Mouse (Mus musculus) MEL (cell line): ENCODE measurements around the gene Rex1bd.

Experiments
- BHLHE40 ChIP-seq: IDR thresholded peaks from 2 replicates; pipeline ENCODE4 v1.6.1; 2012; ENCODE audit warnings: low read depth, mild to moderate bottlenecking, inconsistent platforms, low read length, improper control_type of control experiment, borderline replicate concordance
- CHD2 ChIP-seq: IDR thresholded peaks from 2 replicates; pipeline ENCODE4 v1.6.1; 2011; ENCODE audit warnings: low read length, improper control_type of control experiment
- CTCF ChIP-seq, 3 experiments: IDR thresholded peaks in 2 of 3; conservative IDR thresholded peaks in 1 of 3; 2 replicates each; pipeline ENCODE4 v1.5.1; 2011 to 2012; ENCODE audit warnings: low read length in 3 of 3, low read depth in 2 of 3, mild to moderate bottlenecking in 2 of 3, improper control_type of control experiment in 1 of 3, inconsistent platforms in 1 of 3, mixed read lengths in 1 of 3, moderate library complexity in 1 of 3; ENCODE audit not compliant: control insufficient read depth in 1 of 3, insufficient read depth in 1 of 3, poor library complexity in 1 of 3, severe bottlenecking in 1 of 3
- EP300 ChIP-seq, 2 experiments: IDR thresholded peaks; 2 replicates each; pipeline ENCODE4 v1.6.1; 2011; ENCODE audit warnings: improper control_type of control experiment in 2 of 2, low read length in 2 of 2, low read depth in 1 of 2, mild to moderate bottlenecking in 1 of 2
- GABPA ChIP-seq: IDR thresholded peaks from 2 replicates; pipeline ENCODE4 v1.6.1; 2012; ENCODE audit warnings: low read depth, mild to moderate bottlenecking, inconsistent platforms, low read length, improper control_type of control experiment, moderate library complexity
- GATA1 ChIP-seq: IDR thresholded peaks from 2 replicates; pipeline ENCODE4 v1.6.1; 2011; ENCODE audit warnings: low read depth, low read length, improper control_type of control experiment
- MAFK ChIP-seq: IDR thresholded peaks from 2 replicates; pipeline ENCODE4 v1.6.1; 2011; ENCODE audit warnings: low read depth, mild to moderate bottlenecking, low read length, improper control_type of control experiment, borderline replicate concordance
- MAZ ChIP-seq: IDR thresholded peaks from 2 replicates; pipeline ENCODE4 v1.6.1; 2012; ENCODE audit warnings: low read depth, mild to moderate bottlenecking, inconsistent platforms, low read length, improper control_type of control experiment
- NELFE ChIP-seq: IDR thresholded peaks from 2 replicates; pipeline ENCODE4 v1.6.1; 2011; ENCODE audit warnings: low read depth, low read length, improper control_type of control experiment
- TCF12 ChIP-seq: IDR thresholded peaks from 2 replicates; pipeline ENCODE4 v1.6.1; 2014; ENCODE audit warnings: low read depth, mild to moderate bottlenecking, inconsistent platforms, low read length, improper control_type of control experiment, moderate library complexity
- UBTF ChIP-seq: IDR thresholded peaks from 2 replicates; pipeline ENCODE4 v1.6.1; 2012; ENCODE audit warnings: low read depth, mild to moderate bottlenecking, inconsistent platforms, low read length, improper control_type of control experiment, moderate library complexity, borderline replicate concordance; ENCODE audit not compliant: insufficient read depth
- ZC3H11A ChIP-seq: IDR thresholded peaks from 2 replicates; pipeline ENCODE4 v1.6.1; 2012; ENCODE audit warnings: low read depth, mild to moderate bottlenecking, inconsistent platforms, low read length, improper control_type of control experiment
- ZNF384 ChIP-seq: IDR thresholded peaks from 2 replicates; pipeline ENCODE4 v1.6.1; 2012; ENCODE audit warnings: low read depth, mild to moderate bottlenecking, inconsistent platforms, low read length, improper control_type of control experiment

DNA sequence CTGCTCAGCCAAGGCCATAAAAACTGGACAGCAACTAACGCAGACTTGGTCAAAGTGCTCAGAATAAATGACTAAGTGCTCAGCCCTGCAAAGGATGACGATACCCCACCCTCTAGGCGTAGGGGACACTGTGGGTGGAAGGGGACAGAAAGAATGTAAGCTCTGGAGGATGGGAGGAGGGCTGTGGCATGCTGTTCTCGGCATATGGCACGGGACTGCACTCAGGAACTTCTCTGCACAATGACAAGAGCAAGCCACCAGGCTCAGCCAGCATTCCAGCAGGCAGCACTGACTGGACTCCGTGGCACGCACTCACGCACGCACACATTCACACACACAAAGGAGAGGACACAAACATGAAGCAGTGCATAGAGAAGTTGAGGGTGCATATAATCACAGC, 45.9 kb downstream of the Rex1bd start:
- no peak for TF ChIP-seq CTCF (IDR thresholded peaks at IDR 0.05 in 2 of 3, conservative IDR thresholded peaks at IDR 0.05 in 1 of 3; ENCODE audit: control insufficient read depth in 1 of 3, insufficient read depth in 1 of 3, low read depth in 2 of 3, low read length in 3 of 3, poor library complexity in 1 of 3, severe bottlenecking in 1 of 3)
- no peak for TF ChIP-seq EP300 (IDR thresholded peaks at IDR 0.05; ENCODE audit: low read depth in 1 of 2, low read length in 2 of 2)
- TF ChIP-seq CHD2: no peak
- TF ChIP-seq ZC3H11A: no peak
- TF ChIP-seq GATA1: no peak
- TF ChIP-seq UBTF: no peak
- TF ChIP-seq MAFK: no peak
- TF ChIP-seq BHLHE40: no peak
- no peak for TF ChIP-seq GABPA
- TF ChIP-seq ZNF384: no peak
- TF ChIP-seq TCF12: no peak
- TF ChIP-seq NELFE: no peak
- no peak for TF ChIP-seq MAZ
